Mouse (Mus musculus): Measurements from ENCODE around the gene Gm3336. TPM values are rescaled to one million over a fixed set of nuclear protein-coding genes. Genes with fewer than 3 reads are reported as not detected.

Gene Gm3336
- total and polyA plus RNA-seq, 3 experiments: 0.25 to 0.49 TPM; not detected in 1

DNA sequence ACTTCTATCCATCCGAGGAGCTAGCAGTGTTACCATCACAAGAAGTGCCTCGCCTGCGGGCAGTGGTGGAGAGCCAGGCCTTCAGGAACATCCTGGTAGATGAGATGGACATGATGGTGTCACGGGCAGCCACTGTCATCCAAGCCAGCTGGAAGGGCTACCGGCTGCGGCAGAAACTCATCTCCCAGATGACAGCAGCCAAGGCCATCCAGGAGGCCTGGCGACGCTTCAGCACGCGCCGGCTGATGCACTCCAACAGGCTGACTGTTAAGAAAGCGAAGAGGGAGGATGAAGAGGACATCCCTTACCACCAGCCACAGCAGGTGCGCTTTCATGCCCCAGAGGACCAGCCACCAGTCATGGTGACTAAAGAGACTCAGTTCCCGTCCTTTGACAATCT, 10.1 kb upstream of the Gm3336 start:
- no peak for DNase-seq (ENCODE audit: extremely low read depth)
- dilution Hi-C loops (cut with MboI; ENCODE audit: extremely low pct_ligation_motif_present, extremely low pct_unique_long_range_greater_than_20kb, low sequenced_read_pairs): no loop called here
- peaks cover 0 to 2% of the 10 kb centered on the region in 2 experiments; a peak in 2 of 4 replicates for H3K4me1 ChIP-seq (ENCODE audit: control insufficient read depth in 1 of 2, insufficient read depth in 2 of 2)
- TF ChIP-seq ETS1 (conservative IDR thresholded peaks at IDR 0.05; ENCODE audit: low read depth, low read length) (no peak), CTCF (conservative IDR thresholded peaks at IDR 0.05 in 1 of 2, IDR thresholded peaks at IDR 0.05 in 1 of 2; ENCODE audit: low read depth in 2 of 2, low read length in 2 of 2) (no peak), USF1 (IDR thresholded peaks at IDR 0.05; ENCODE audit: low read depth, low read length) (no peak), JUN (IDR thresholded peaks at IDR 0.05; ENCODE audit: insufficient read depth, low read depth, low read length) (no peak), IRF4 (IDR thresholded peaks at IDR 0.05; ENCODE audit: low read depth, low read length) (no peak), NELFE (IDR thresholded peaks at IDR 0.05; ENCODE audit: low read depth, low read length) (no peak), HCFC1 (IDR thresholded peaks at IDR 0.05; ENCODE audit: low read depth, low read length) (no peak), POLR2AphosphoS2 (IDR thresholded peaks at IDR 0.05; ENCODE audit: low read depth, low read length) (no peak), E2F4 (IDR thresholded peaks at IDR 0.05; ENCODE audit: insufficient replicate concordance, low read depth, low read length) (no peak), ZMIZ1 (IDR thresholded peaks at IDR 0.05; ENCODE audit: low read depth, low read length) (no peak), CHD1 (IDR thresholded peaks at IDR 0.05; ENCODE audit: low read depth, low read length) (no peak), UBTF (IDR thresholded peaks at IDR 0.05; ENCODE audit: low read depth, low read length) (no peak), BHLHE40 (IDR thresholded peaks at IDR 0.05; ENCODE audit: low read depth, low read length) (no peak), ZC3H11A (IDR thresholded peaks at IDR 0.05; ENCODE audit: low read depth, low read length) (no peak)
- in situ Hi-C loops (cut with MboI; ENCODE audit: low pct_ligation_motif_present, low pct_unique_long_range_greater_than_20kb, low sequenced_read_pairs): no loop called here
- H3K79me2 ChIP-seq (replicated peaks; ENCODE audit: control insufficient read depth, extremely low read depth, insufficient read depth, poor library complexity, severe bottlenecking): no peaks in the 10 kb centered on the region
- peaks cover 0 to 37% of the 10 kb centered on the region in 2 experiments for H3K36me3 ChIP-seq (replicated peaks in 1 of 2; ENCODE audit: control insufficient read depth in 1 of 2, insufficient read depth in 1 of 2, low read length in 1 of 2)
- H3K4me2 ChIP-seq (ENCODE audit: insufficient read depth, low read depth, poor library complexity, severe bottlenecking): no peak overlapping the region
- H3K27me3 ChIP-seq (replicated peaks): no peaks in the 10 kb centered on the region
- no peaks in the 10 kb centered on the region for H3K9me3 ChIP-seq (replicated peaks; ENCODE audit: low read length)
- H3K9ac ChIP-seq (ENCODE audit: insufficient read depth, low read depth): no peak overlapping the region
- H3K27ac ChIP-seq (ENCODE audit: insufficient read depth, low read depth): no peak overlapping the region
- H3K4me3 ChIP-seq (replicated peaks in 1 of 3; ENCODE audit: low read depth in 2 of 3, low read length in 2 of 3, poor library complexity in 1 of 3): no peak overlapping the region

DNA sequence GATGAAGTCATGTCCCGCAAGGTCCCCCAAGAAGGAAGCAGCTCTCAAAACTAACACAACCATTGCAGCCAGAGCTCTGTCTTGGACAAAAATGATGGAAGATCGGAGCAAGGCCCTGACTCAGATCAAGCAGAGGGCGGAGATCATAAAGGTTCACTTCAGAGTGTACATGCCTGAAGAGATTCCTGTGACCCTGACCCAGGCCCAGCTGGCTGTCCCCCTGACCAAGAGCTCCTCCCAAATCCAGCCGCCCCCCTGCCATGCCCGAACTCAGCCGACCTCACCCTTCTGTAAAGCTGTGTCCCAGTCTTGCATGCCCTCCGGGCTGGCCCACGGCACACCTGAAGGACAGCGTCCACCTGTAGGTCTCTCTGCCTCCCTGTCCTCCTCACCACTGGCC, 8.5 kb upstream of the Gm3336 start:
- no peaks in the 10 kb centered on the region for H3K27me3 ChIP-seq (replicated peaks)

More for the DNA sequence above, 8.5 kb upstream of the Gm3336 start:
- Histone ChIP-seq H3K79me2 (replicated peaks; ENCODE audit: control insufficient read depth, extremely low read depth, insufficient read depth, poor library complexity, severe bottlenecking) (no peaks in the 10 kb centered on the region), H3K27ac (ENCODE audit: insufficient read depth, low read depth) (no peak overlapping the region), H3K9me3 (replicated peaks; ENCODE audit: low read length) (no peaks in the 10 kb centered on the region), H3K4me1 (ENCODE audit: control insufficient read depth in 1 of 2, insufficient read depth in 2 of 2) (no peaks in the 10 kb centered on the region), H3K4me2 (ENCODE audit: insufficient read depth, low read depth, poor library complexity, severe bottlenecking) (no peak overlapping the region), H3K4me3 (replicated peaks in 1 of 3; ENCODE audit: low read depth in 2 of 3, low read length in 2 of 3, poor library complexity in 1 of 3) (no peak overlapping the region), H3K9ac (ENCODE audit: insufficient read depth, low read depth) (no peak overlapping the region), H3K36me3 (replicated peaks in 1 of 2; ENCODE audit: control insufficient read depth in 1 of 2, insufficient read depth in 1 of 2, low read length in 1 of 2) (peaks cover 0 to 30% of the 10 kb centered on the region in 2 experiments)
- TF ChIP-seq BHLHE40 (IDR thresholded peaks at IDR 0.05; ENCODE audit: low read depth, low read length): no peak
- no peak for TF ChIP-seq PAX5 (IDR thresholded peaks at IDR 0.05; ENCODE audit: low read length)
- dilution Hi-C loops (cut with MboI; ENCODE audit: extremely low pct_ligation_motif_present, extremely low pct_unique_long_range_greater_than_20kb, low sequenced_read_pairs): no loop called here
- in situ Hi-C loops (cut with MboI; ENCODE audit: low pct_ligation_motif_present, low pct_unique_long_range_greater_than_20kb, low sequenced_read_pairs): loop anchor here (10.0 kb wide), 2 partner anchors 45 to 135 kb away; partner anchors contain the start of gene Pgpep1
- no peak for DNase-seq (ENCODE audit: extremely low read depth)

Measured in CH12.LX (cell line).